Mouse (Mus musculus): ENCODE measurements at regions not wholly inside any gene's neighbourhood (a gene's known extent, or its start where the extent isn't known, plus 50 kb on each side); places are given as distances from the start of the nearest gene placed in this dataset.

DNA sequence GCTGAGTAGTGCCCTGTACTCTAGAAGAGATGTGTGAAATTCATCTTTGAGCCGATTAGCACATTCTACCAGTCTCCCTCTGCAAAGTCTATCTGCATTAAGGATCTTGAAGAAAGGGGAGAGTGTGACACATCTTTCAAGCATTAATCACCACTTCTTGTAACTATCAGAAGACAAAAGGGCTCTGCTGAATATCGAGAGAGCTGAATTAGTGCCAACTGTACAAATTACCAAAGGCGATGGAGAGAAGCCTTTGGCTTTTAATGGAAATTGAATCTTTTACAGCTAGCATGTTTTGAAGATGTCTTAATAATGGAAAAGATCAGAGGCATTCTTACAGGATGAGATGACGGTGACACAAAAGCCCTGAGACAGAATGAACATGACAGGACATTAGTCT is 97.2 kb upstream of the Pam start:
- DNase-seq: no peak

DNA sequence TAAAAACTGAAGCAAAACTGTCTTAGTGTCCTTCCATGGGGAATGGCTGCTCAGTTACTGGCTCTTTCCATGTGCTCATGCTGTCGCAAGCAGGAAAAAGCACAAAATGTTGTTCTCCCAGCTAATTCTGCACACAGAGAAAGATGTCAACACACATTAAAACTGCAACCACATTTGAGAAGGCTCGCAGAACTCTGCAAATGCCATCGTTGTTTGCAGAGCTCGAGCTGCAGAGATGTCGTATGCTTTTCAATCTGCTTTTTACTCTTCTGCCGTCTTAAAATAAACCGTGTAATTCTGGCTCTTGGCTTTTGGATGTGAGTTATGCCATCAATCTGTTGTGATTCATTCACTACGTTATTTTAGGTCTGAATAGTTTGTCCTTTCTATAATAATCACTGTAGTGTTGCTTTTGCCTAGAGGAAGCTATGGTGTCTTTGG is 96.6 kb upstream of the Pam start:
- DNase-seq: no peak

DNA sequence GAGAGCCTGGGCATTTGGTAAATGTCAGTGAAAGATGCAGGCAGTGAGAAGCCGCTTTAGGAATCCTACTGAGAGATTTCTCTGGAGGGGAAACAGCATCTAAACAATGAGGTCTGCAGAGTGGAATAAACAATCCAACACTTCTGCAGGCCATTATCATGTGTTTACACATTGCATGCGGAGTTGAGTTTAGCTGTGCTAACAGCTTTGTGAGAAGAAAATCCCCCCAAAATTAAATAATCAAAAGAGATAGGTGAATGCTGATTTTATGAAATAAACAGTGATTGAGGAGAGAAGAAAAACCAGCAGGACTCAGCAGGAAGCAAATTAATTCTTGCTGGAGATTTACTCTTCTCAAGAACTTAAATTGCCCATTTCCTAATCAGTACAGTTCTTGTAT is 95.9 kb upstream of the Pam start:
- DNase-seq: no peak

DNA sequence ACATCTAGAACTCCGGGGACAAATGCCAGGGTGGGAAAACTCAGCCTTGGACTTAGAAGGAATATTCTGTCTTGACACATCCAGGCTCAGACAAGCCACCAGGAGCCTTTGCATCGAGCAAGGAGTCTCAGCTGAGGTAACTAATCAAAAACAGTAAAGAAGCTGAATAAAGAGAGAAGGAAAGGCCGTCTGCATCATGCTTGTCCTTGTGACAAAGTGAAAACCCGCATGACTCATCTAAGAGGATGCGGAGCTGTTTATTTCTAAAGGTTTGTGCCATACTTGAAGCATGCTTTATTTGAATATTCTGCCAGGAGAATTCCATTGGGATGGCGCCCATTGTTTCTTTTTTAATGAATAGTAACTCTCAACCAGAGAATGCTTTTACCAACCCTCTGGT is 95.3 kb upstream of the Pam start:
- peak; percentile 14 for DNase-seq

DNA sequence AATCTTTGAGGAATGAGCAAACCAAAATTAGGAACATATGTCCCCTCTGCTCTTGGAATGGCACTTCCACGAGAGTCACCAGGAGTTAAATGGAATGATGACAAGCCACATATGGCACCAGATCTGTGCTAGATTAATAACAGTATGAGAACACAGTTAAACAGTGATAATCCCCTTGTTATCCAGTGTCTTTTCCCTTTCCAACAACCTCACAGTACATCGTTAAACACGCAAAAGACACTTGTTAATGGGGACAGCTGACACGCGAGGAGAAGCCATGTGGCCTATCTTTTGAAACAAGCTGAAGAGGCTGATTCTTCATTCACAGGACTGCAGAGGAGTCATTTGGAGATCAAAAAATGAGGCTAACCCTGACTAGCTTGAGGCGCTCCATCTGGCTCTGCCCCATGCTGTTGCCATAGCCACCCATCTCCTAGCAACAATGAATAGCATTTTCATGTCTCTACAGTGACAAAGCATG is 94.6 kb upstream of the Pam start:
- peak; percentile 39 for DNase-seq

DNA sequence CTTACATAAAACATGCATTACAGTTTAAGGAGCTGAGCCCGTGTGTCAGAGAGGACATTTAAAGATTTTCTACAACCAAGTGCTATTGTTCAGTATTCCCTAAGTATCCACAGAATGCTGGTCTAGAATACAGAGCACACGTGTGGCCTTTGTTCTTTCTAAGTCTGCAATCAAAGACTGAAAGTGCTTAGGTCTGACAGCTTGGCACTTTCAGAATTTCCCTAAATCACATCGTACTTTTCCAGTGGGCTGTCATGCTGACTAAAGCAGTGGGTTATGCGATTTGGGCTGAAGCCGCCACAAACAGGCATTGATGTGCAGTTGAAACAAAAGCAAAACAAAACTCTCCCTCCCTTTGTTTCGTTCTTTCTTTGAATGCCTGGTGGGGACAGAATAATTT is 84.9 kb upstream of the Pam start:
- no peak for DNase-seq

DNA sequence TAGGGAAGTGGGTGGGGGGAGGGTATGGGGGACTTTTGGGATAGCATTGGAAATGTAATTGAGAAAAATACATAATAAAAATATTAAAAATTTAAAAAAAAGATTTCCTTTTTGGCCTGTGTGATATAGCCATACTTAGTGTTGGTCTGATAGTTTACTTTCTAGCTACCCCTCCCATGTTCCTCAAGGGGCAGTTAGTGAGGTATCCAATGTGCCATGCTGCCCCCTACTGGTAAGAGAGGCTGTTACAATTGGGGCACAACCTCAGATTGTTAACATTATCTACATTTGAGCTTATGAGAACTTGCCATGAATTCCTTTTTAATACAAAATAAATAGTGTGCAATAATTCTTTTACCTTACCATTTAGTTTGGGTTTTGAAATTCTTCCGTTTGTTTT is 83.6 kb upstream of the Pam start:
- peak; percentile 72 for DNase-seq

DNA sequence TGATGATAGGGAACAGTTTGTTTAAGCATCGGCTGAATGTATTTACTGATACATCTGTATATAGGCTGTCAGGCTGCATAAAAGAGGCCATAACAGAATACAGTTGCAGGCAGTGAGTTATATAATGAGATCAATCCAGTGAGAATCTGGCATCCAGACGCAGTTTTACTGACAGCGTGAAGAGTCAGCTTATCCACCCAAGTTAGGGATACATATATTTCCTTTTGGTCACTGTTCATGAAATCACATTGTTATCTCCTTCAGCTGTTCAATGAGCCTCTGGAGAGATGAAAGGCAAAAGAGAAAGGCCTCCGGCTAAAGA is 79.3 kb upstream of the Pam start:
- DNase-seq: no peak

DNA sequence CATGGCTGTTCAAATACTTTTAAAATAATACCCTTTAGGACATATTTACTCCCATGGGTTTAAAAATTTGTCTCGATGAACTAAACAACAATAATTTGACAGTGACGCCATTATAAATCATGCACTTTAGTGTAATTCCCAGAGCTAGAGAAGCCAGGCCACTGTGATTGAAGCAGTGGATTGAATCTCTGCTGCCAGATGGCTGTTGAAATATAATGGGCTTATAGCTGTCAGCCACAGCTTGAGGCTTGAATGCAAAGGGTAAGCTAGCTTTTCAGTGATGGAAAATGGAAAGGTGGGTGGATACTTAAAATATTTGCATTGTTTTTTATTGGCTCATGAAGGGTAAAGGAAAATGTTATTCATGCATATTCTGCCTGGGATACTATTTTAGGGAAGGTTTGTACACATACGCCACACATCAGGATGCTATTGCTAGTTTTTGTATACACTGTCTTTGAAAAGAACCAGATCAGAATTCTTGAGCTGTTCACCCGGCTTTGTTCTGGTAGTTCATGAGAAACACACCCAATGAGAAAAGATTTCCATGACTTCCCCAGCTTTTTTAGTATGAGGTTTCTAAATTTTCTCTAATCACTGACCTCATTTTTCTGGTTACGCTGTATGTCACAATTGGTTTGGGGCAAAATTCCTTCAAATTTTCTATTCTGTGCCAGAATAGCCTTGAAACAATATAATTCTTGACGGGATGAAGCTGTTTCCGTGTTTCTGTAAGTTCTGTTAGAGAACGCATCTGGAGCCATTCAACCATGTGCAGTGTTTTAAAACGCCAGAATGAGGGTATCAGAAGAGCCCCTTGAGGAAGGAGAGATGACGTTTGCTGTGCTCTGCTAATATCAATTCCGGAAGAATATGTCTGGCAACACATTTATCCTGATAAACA is 78.7 kb upstream of the Pam start:
- no peak for DNase-seq

DNA sequence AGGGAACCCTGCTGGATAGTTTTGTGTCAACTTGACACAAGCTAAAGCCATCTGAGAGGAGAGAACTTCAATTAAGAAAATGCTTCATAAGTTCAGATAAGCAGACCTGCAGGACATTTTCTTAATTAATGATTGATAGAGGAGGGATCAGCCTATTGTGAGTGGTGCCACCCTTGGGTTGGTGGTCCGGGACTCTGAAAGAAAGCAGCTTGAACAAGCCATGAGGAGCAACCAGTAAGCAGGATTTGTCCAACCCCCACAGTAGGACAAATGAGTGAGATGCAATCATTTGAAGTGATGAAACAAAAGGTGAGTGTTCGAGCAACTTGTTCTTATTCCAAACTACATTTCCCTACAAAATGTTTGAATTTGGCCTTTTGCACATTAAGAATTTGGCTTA is 78.0 kb upstream of the Pam start:
- DNase-seq: no peak

DNA sequence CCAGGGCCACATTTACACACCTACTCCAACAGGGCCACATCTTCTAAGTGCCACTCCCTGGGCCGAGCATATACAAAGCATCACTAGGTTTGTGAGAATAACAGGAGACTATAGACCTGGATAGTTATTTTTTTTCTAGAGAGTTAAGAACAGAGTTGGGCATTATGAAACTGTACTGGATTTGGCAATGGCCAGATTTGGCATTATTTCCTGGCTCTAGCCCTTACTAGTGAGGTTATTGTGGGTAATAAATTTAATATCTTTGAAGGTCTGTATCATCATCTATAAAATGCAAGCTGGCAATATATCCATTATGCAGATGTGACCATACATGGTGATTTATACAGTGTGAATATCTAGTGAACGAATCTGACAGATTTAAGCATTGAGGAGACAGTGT is 75.8 kb upstream of the Pam start:
- peak; percentile 42 for DNase-seq

DNA sequence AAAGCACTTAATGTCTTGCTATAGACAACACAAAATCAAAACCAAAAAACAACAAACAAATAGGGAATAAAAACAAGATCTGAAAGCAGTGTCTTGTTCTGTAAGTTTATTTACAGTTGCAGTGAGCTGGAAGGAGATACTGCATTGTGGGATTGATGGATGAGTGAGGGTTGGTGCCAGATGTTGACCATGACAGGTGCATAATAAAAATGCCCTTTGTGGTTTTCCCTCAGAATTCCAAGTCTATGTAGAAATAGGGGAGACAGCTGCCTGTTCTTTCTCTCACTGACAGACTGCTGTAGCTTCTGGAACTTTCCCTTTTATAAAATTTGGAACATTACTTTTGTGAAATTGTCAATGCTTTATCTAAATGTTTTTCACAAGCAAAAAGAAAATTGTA is 73.9 kb upstream of the Pam start:
- DNase-seq: no peak

DNA sequence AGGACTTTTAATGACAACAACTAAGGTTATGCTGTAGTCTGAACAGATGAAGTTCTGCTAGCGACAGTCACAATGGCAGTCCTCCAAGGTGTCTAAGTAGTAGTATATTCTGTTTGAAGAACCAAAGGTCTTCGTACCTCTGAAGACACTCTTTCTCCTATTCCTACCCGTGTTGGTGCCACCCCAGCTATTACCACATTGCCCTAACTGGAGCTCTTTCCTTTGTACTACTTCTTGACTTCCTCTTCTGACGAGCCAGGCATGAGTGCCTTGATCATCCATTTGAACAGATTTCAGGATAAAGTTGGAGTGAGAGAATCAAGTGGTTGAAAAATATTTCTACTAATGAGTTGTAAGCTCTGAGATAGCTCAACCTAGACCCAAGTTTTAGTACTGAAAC is 72.4 kb upstream of the Pam start:
- no peak for DNase-seq

DNA sequence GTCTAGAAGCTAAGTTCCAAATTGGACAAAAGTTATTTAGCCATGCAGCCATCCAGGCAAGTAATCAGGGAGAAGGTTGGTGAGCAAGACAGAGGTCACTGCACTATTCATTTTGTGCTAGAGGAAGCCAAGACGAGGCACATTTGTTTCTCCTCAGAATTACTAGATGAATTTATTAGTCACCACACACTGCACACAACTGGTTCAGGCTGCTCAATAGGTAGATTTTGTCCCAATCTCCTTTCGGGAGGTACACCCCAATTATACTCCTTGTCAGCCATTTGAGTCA is 67.1 kb upstream of the Pam start:
- no peak for DNase-seq

DNA sequence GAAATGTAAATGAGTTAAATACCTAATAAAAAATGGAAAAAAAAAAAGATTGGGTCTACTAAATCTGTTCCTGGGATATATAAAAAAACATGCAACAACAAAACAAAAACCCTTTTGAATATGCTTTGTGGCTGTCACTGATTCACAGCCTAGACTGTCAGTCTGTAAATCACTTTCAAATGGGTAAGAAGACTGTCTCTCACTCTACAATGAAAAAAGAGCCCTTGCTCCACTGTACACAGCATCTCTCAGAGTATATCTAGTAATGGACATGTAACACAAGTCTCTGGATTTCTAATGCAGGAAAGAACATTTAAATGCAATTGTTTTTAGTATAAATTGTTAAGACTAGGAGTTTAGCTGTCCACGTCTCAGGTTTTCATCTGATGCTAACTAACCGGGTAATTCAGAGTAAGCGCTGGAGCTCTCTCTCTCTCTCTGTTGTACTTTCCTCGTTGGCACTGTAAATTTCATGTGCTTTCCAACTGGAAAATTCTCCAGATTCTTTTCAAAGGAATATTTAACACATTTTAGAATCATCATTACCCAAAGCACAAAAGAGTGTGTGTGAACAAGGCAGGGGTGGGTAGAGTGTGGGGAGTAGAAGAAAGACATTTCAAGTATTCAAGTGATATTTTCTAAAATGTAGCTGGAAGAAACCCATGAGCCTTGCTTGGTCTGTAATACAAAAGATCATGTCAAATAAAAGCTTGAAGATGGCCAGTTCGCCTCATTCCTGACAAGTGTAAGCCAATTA is 66.6 kb upstream of the Pam start:
- no peak for DNase-seq

DNA sequence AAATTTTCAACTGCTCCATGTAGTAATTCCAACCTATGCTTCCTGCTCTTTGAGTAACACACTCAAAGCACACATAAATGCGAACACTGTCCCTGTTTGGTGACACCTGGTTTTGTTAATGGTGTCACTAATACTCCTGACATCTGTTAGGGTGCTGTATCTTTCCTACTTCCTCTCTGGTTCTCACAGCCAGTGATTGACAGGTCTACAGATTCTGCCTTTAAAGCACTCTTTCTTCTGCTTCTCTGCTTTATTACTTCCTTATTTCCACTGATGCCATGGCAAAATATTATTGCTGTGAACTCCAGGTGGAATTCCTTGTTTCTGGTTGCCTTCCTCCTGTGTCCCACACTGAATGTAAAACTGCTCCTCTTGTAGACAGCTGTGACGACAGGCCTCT is 63.5 kb upstream of the Pam start:
- no peak for DNase-seq

DNA sequence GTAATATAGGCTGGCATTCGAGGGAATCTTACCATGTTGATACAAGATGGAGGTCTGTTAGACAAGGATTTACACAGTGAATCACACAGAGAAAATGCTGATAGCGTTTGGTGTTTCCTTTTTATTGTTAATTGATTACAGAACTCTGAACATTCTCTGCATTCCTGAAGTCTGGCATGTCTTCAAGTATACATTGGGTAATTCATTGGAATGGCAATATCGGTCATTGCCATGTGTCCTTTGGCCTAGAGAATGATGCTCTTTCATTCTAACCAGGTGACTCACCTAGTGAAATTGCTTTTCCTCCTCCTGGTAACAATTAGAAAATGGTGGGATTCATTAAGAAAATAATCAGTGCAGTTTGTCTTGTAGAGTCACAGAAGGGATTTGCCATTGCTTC is 51.9 kb upstream of the Pam start:
- no peak for DNase-seq
